Mouse (Mus musculus) CH12.LX (cell line): ENCODE measurements around the gene Padi6. TPM values are rescaled to one million over a fixed set of nuclear protein-coding genes. Genes with fewer than 3 reads are reported as not detected.

Experiments used
- DNase-seq: peaks from one replicate; pipeline ENCODE4 v3.0.0-alpha.2; 2013; ENCODE audit errors: extremely low read depth
- H3K27ac ChIP-seq: 2 replicates; pipeline ENCODE4 v1.5.1; 2012; ENCODE audit warnings: low read depth, mild to moderate bottlenecking, control low read depth, moderate library complexity; ENCODE audit not compliant: insufficient read depth
- H3K27me3 ChIP-seq: replicated peaks from 2 replicates; pipeline ENCODE3; 2012; ENCODE audit warnings: inconsistent platforms
- H3K36me3 ChIP-seq, 2 experiments: replicated peaks in 1 of 2; 2 replicates each; pipeline versions ENCODE3 to v1.6.1; 2012; ENCODE audit warnings: inconsistent platforms in 1 of 2, low read length in 1 of 2, mild to moderate bottlenecking in 1 of 2, mixed read lengths in 1 of 2, moderate library complexity in 1 of 2; ENCODE audit not compliant: control insufficient read depth in 1 of 2, insufficient read depth in 1 of 2
- H3K4me1 ChIP-seq, 2 experiments: 2 replicates each; pipeline ENCODE4 v1.6.1; 2012; ENCODE audit warnings: inconsistent platforms in 1 of 2, moderate library complexity in 1 of 2; ENCODE audit not compliant: insufficient read depth in 2 of 2, control insufficient read depth in 1 of 2
- H3K4me2 ChIP-seq: 2 replicates; pipeline ENCODE4 v1.6.1; 2012; ENCODE audit warnings: low read depth, mild to moderate bottlenecking, control low read depth; ENCODE audit not compliant: poor library complexity, insufficient read depth, severe bottlenecking
- H3K4me3 ChIP-seq, 3 experiments: fragments of 150-350 bp in 1 of 3; sonication (generic) in 1 of 3; replicated peaks in 1 of 3; 2 replicates each; pipeline versions ENCODE3 to v1.5.1; 2011 to 2012; ENCODE audit warnings: low read depth in 2 of 3, low read length in 2 of 3, mild to moderate bottlenecking in 2 of 3, moderate library complexity in 2 of 3, control low read depth in 1 of 3, improper control_type of control experiment in 1 of 3, inconsistent platforms in 1 of 3, mixed read lengths in 1 of 3; ENCODE audit not compliant: poor library complexity in 1 of 3
- H3K79me2 ChIP-seq: replicated peaks from 2 replicates; pipeline ENCODE4 v1.6.1; 2012; ENCODE audit warnings: mild to moderate bottlenecking, moderate library complexity; ENCODE audit not compliant: control insufficient read depth, poor library complexity, insufficient read depth, severe bottlenecking; ENCODE audit errors: extremely low read depth
- H3K9ac ChIP-seq: 2 replicates; pipeline ENCODE4 v1.6.1; 2012; ENCODE audit warnings: low read depth, mild to moderate bottlenecking, control low read depth, moderate library complexity; ENCODE audit not compliant: insufficient read depth
- H3K9me3 ChIP-seq: replicated peaks from 2 replicates; pipeline ENCODE3; 2012; ENCODE audit warnings: low read length, inconsistent platforms, mixed read lengths
- BHLHE40 ChIP-seq: IDR thresholded peaks from 2 replicates; pipeline ENCODE4 v1.6.1; 2011; ENCODE audit warnings: mild to moderate bottlenecking, low read depth, low read length, improper control_type of control experiment
- CHD1 ChIP-seq: IDR thresholded peaks from 2 replicates; pipeline ENCODE4 v1.6.1; 2012; ENCODE audit warnings: low read depth, low read length, improper control_type of control experiment, inconsistent platforms
- CHD2 ChIP-seq: IDR thresholded peaks from 2 replicates; pipeline ENCODE4 v1.6.1; 2011; ENCODE audit warnings: low read length, improper control_type of control experiment
- CTCF ChIP-seq, 2 experiments: IDR thresholded peaks in 1 of 2; conservative IDR thresholded peaks in 1 of 2; 2 replicates each; pipeline ENCODE4 v1.5.1; 2011 to 2012; ENCODE audit warnings: low read depth in 2 of 2, low read length in 2 of 2, improper control_type of control experiment in 1 of 2, inconsistent platforms in 1 of 2, mild to moderate bottlenecking in 1 of 2, moderate library complexity in 1 of 2
- E2F4 ChIP-seq: IDR thresholded peaks from 2 replicates; pipeline ENCODE4 v1.6.1; 2011; ENCODE audit warnings: low read depth, low read length, improper control_type of control experiment; ENCODE audit not compliant: insufficient replicate concordance
- EP300 ChIP-seq: IDR thresholded peaks from 2 replicates; pipeline ENCODE4 v1.6.1; 2011; ENCODE audit warnings: low read length, improper control_type of control experiment
- IRF4 ChIP-seq: IDR thresholded peaks from 2 replicates; pipeline ENCODE4 v1.6.1; 2014; ENCODE audit warnings: low read depth, mild to moderate bottlenecking, inconsistent platforms, low read length, improper control_type of control experiment
- JUND ChIP-seq: conservative IDR thresholded peaks from 2 replicates; pipeline ENCODE4 v1.6.1; 2011; ENCODE audit warnings: low read depth, low read length, improper control_type of control experiment
- KAT2A ChIP-seq: IDR thresholded peaks from 2 replicates; pipeline ENCODE4 v1.6.1; 2012; ENCODE audit warnings: low read length, improper control_type of control experiment, inconsistent platforms; ENCODE audit not compliant: insufficient replicate concordance
- MAFK ChIP-seq: IDR thresholded peaks from 2 replicates; pipeline ENCODE4 v1.6.1; 2011; ENCODE audit warnings: low read length, improper control_type of control experiment; ENCODE audit not compliant: insufficient replicate concordance
- MAX ChIP-seq: IDR thresholded peaks from 2 replicates; pipeline ENCODE4 v1.6.1; 2011; ENCODE audit warnings: low read length, improper control_type of control experiment
- MEF2A ChIP-seq: IDR thresholded peaks from 2 replicates; pipeline ENCODE4 v1.6.1; 2014; ENCODE audit warnings: low read depth, mild to moderate bottlenecking, inconsistent platforms, low read length, improper control_type of control experiment, borderline replicate concordance
- NELFE ChIP-seq: IDR thresholded peaks from 2 replicates; pipeline ENCODE4 v1.6.1; 2011; ENCODE audit warnings: low read depth, low read length, improper control_type of control experiment
- PAX5 ChIP-seq: IDR thresholded peaks from 2 replicates; pipeline ENCODE4 v1.6.1; 2012; ENCODE audit warnings: low read length, inconsistent platforms, mixed read lengths
- POLR2AphosphoS2 ChIP-seq: IDR thresholded peaks from 2 replicates; pipeline ENCODE4 v1.6.1; 2011; ENCODE audit warnings: low read depth, low read length, improper control_type of control experiment
- SIN3A ChIP-seq: IDR thresholded peaks from 2 replicates; pipeline ENCODE4 v1.6.1; 2012; ENCODE audit warnings: low read length, improper control_type of control experiment, inconsistent platforms
- TBP ChIP-seq: conservative IDR thresholded peaks from 2 replicates; pipeline ENCODE4 v1.6.1; 2011; ENCODE audit warnings: low read depth, low read length, improper control_type of control experiment
- TCF12 ChIP-seq: IDR thresholded peaks from 2 replicates; pipeline ENCODE4 v1.6.1; 2014; ENCODE audit warnings: low read depth, mild to moderate bottlenecking, inconsistent platforms, low read length, improper control_type of control experiment
- UBTF ChIP-seq: IDR thresholded peaks from 2 replicates; pipeline ENCODE4 v1.6.1; 2012; ENCODE audit warnings: low read depth, mild to moderate bottlenecking, inconsistent platforms, low read length, improper control_type of control experiment, moderate library complexity
- USF1 ChIP-seq: IDR thresholded peaks from 2 replicates; pipeline ENCODE4 v1.6.1; 2014; ENCODE audit warnings: low read depth, mild to moderate bottlenecking, inconsistent platforms, low read length, improper control_type of control experiment
- ZC3H11A ChIP-seq: IDR thresholded peaks from 2 replicates; pipeline ENCODE4 v1.6.1; 2012; ENCODE audit warnings: low read depth, mild to moderate bottlenecking, inconsistent platforms, low read length, improper control_type of control experiment
- ZKSCAN1 ChIP-seq: IDR thresholded peaks from 2 replicates; pipeline ENCODE4 v1.6.1; 2012; ENCODE audit warnings: low read depth, inconsistent platforms, low read length, improper control_type of control experiment, borderline replicate concordance
- ZMIZ1 ChIP-seq: IDR thresholded peaks from 2 replicates; pipeline ENCODE4 v1.6.1; 2012; ENCODE audit warnings: low read depth, mild to moderate bottlenecking, inconsistent platforms, low read length, improper control_type of control experiment
- ZNF384 ChIP-seq: IDR thresholded peaks from 2 replicates; pipeline ENCODE4 v1.6.1; 2012; ENCODE audit warnings: low read depth, low read length, improper control_type of control experiment, inconsistent platforms
- dilution Hi-C: fragments of 300-500 bp; cut with MboI; formaldehyde crosslinking; loops from 2 replicates; pipeline ENCODE4 v1.14.3; 2020; ENCODE audit warnings: low sequenced_read_pairs; ENCODE audit not compliant: extremely low pct_unique_long_range_greater_than_20kb, extremely low pct_ligation_motif_present
- in situ Hi-C: fragments of 300-500 bp; cut with MboI; formaldehyde crosslinking; loops from 3 replicates; pipeline ENCODE4 v1.14.3; 2019; ENCODE audit warnings: low sequenced_read_pairs, low pct_ligation_motif_present, low pct_unique_long_range_greater_than_20kb, mixed read lengths
- polyA plus RNA-seq: library from polyadenylated mRNA; unstranded; fragments of >175 nt; gene quantifications from 2 replicates; pipeline ENCODE4 v1.2.1, GENCODE M21; 2012; ENCODE audit warnings: low read depth; ENCODE audit not compliant: insufficient read length
- total RNA-seq, 2 experiments: library from RNA; depleted of rRNA; stranded (reverse); fragments of 300-350 nt in 1 of 2; fragments of >200 nt in 1 of 2; gene quantifications; 2 replicates each; pipeline ENCODE4 v1.2.3; 2012 to 2014

Gene Padi6
- total and polyA plus RNA-seq, 3 experiments, result not detected

GRCm38 (mm10) chr4:140776623-140777022 is 34.2 kb upstream of the Padi6 start:
- Histone ChIP-seq H3K4me2 (no peak overlapping the region), H3K27ac (no peak overlapping the region), H3K4me3 (no peak overlapping the region), H3K4me1 (no peaks in the 10 kb centered on the region), H3K9ac (no peak overlapping the region), H3K27me3 (peaks cover 77% of the 10 kb centered on the region), H3K79me2 (no peaks in the 10 kb centered on the region), H3K36me3 (no peaks in the 10 kb centered on the region), H3K9me3 (no peaks in the 10 kb centered on the region)
- in situ Hi-C loops (no loop called here), dilution Hi-C loops (no loop called here)
- DNase-seq, result no peak
- TF ChIP-seq CTCF (conservative IDR thresholded peaks at IDR 0.05 in 1 of 2, IDR thresholded peaks at IDR 0.05 in 1 of 2; ENCODE audit: low read depth in 2 of 2, low read length in 2 of 2) (no peak), USF1 (no peak), ZC3H11A (no peak), EP300 (no peak), CHD2 (no peak), SIN3A (no peak), PAX5 (no peak), MAX (no peak), KAT2A (no peak), IRF4 (no peak), ZKSCAN1 (no peak), E2F4 (no peak), JUND (no peak)
- TF ChIP-seq, all 38 proteins: peak for 0

- H3K27me3 ChIP-seq, result peaks cover 77% of the 10 kb centered on the region
- TF ChIP-seq USF1 (no peak), NELFE (no peak), CTCF (conservative IDR thresholded peaks at IDR 0.05 in 1 of 2, IDR thresholded peaks at IDR 0.05 in 1 of 2; ENCODE audit: low read depth in 2 of 2, low read length in 2 of 2) (no peak), MEF2A (no peak), BHLHE40 (no peak), SIN3A (no peak), ZNF384 (no peak), UBTF (no peak), POLR2AphosphoS2 (no peak), ZMIZ1 (no peak), EP300 (no peak), CHD2 (no peak), TCF12 (no peak), CHD1 (no peak), MAFK (no peak), TBP (no peak)
- TF ChIP-seq, all 38 proteins: peak for 0
- no peak overlapping the region for H3K4me3 ChIP-seq
- H3K36me3 ChIP-seq, result no peaks in the 10 kb centered on the region
- dilution Hi-C loops, result no loop called here
- DNase-seq, result no peak
- H3K27ac ChIP-seq, result no peak overlapping the region
- H3K79me2 ChIP-seq, result no peaks in the 10 kb centered on the region
- in situ Hi-C loops, result no loop called here
- 0 out of 4 replicates have a peak, but pooled peaks cover 0 to 2% of the 10 kb centered on the region in 2 experiments for H3K4me1 ChIP-seq
- no peaks in the 10 kb centered on the region for H3K9me3 ChIP-seq
- H3K9ac ChIP-seq, result no peak overlapping the region
- no peak overlapping the region for H3K4me2 ChIP-seq
Observed at GRCm38 (mm10) chr4:140775876-140776275, 33.4 kb upstream of the Padi6 start.
